Mouse (Mus musculus) cerebellum, adult 2 months (tissue): ENCODE measurements at regions not wholly inside any gene's neighbourhood (a gene's known extent, or its start where the extent isn't known, plus 50 kb on each side); places are given as distances from the start of the nearest gene placed in this dataset.

ENCODE experiments used
- CTCF ChIP-seq: fragments of 200-500 bp; IDR thresholded peaks from 2 replicates; pipeline ENCODE4 v1.5.1; 2011; ENCODE audit warnings: low read depth, mild to moderate bottlenecking, control low read depth, low read length, moderate library complexity, borderline replicate concordance; ENCODE audit not compliant: insufficient read depth
- POLR2A ChIP-seq: fragments of 200-500 bp; IDR thresholded peaks from 2 replicates; pipeline ENCODE4 v1.6.1; 2011; ENCODE audit warnings: low read length, control low read depth, borderline replicate concordance; ENCODE audit not compliant: insufficient read depth

- TF ChIP-seq CTCF (no peak), POLR2A (no peak)
Observed at GRCm38 (mm10) chr1:72945750-72946102, 70.0 kb downstream of the Tnp1 start.
